Mouse (Mus musculus) hindbrain, embryonic 14.5 days (tissue): ENCODE measurements around the gene St3gal5. TPM values are rescaled to one million over a fixed set of nuclear protein-coding genes. Genes with fewer than 3 reads are reported as not detected.
A peak's percentile ranks its signal among the peaks of the same experiment; 100 is the strongest.

ENCODE experiments used
- ATAC-seq: fragments of 200-750 bp; cut with Nextera tagmentation; 2 replicates; pipeline ENCODE4 v1.8.0; 2017; ENCODE audit warnings: moderate number of reproducible peaks, mild to moderate bottlenecking, moderate TSS enrichment, moderate library complexity; ENCODE audit not compliant: low FRiP score
- DNase-seq: peaks from one replicate; pipeline ENCODE4 v3.0.0-alpha.2; 2015; ENCODE audit warnings: low spot score
- H3K27ac ChIP-seq: fragments of 300-500 bp; sonication (generic); 2 replicates; pipeline ENCODE4 v1.5.1; 2014; ENCODE audit warnings: mild to moderate bottlenecking, moderate library complexity
- H3K27me3 ChIP-seq: fragments of 300-500 bp; sonication (generic); 2 replicates; pipeline ENCODE4 v1.6.1; 2014; ENCODE audit warnings: mild to moderate bottlenecking, low read length, mixed read lengths; ENCODE audit not compliant: control insufficient read depth, insufficient read depth
- H3K36me3 ChIP-seq: fragments of 300-500 bp; sonication (generic); replicated peaks from 2 replicates; pipeline ENCODE4 v1.6.1; 2014; ENCODE audit not compliant: control insufficient read depth, insufficient read depth
- H3K4me1 ChIP-seq: fragments of 300-500 bp; sonication (generic); replicated peaks from 2 replicates; pipeline ENCODE4 v1.6.1; 2014; ENCODE audit warnings: antibody characterized with exemption, low read length, mixed read lengths; ENCODE audit not compliant: control insufficient read depth, insufficient read depth
- H3K4me2 ChIP-seq: fragments of 300-500 bp; sonication (generic); replicated peaks from 2 replicates; pipeline ENCODE4 v1.6.1; 2014; ENCODE audit warnings: mild to moderate bottlenecking, moderate library complexity
- H3K4me3 ChIP-seq: fragments of 300-500 bp; sonication (generic); replicated peaks from 2 replicates; pipeline ENCODE4 v1.5.1; 2014; ENCODE audit warnings: mild to moderate bottlenecking, low read length
- H3K9ac ChIP-seq: fragments of 300-500 bp; sonication (generic); 2 replicates; pipeline ENCODE4 v1.6.1; 2014
- H3K9me3 ChIP-seq: fragments of 300-500 bp; sonication (generic); 2 replicates; pipeline ENCODE4 v1.6.1; 2016; ENCODE audit warnings: low read length; ENCODE audit not compliant: control insufficient read depth
- WGBS: fragments of 180-500 bp; shearing (Covaris S2); extraction: QIAGEN DNeasy Blood & Tissue Kit; methylation state at CpG from one replicate; pipeline ENCODE4 v1.1.7; 2014; 5-methylcytosine and 5-hydroxymethylcytosine counted together
- polyA plus RNA-seq: library from polyadenylated mRNA; unstranded; fragments of >200 nt; fragmentation: Nextera tagmentation; extraction: Ambion mirVana; gene quantifications from 2 replicates; pipeline ENCODE4 v1.2.1, GENCODE M21; 2014

The St3gal5 gene
- polyA plus RNA-seq, 1 experiment from 2014 or later: 64.9 TPM

DNA sequence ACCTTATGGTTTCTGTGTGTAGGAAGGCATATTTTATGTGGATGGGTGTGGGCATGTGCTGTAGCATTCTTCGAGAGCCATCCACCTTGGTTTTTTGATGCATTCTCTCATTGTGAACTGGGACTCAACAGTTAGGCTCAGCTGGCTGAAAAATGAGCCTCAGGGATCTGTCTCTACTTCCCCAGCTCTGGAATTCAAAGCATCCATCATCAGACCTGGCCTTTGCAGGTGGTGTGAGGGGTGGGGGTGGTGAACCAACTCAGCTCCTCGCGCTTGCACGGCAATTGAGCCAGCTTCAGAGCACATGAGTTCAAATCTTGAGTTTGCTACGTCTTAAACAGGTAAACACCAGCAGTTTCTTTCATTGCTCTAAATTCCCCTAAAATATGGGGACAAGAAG lies 7.5 kb upstream of the St3gal5 start:
- Histone ChIP-seq H3K9ac (no peak overlapping the region), H3K27me3 (no peaks in the 10 kb centered on the region), H3K9me3 (no peaks in the 10 kb centered on the region), H3K4me2 (no peak overlapping the region), H3K4me3 (no peak overlapping the region), H3K4me1 (no peaks in the 10 kb centered on the region), H3K27ac (no peak overlapping the region), H3K36me3 (no peaks in the 10 kb centered on the region)
- 87% methylated on average over 5 of the region's 5 CpGs for WGBS
- ATAC-seq (no peak), DNase-seq (no peak)

DNA sequence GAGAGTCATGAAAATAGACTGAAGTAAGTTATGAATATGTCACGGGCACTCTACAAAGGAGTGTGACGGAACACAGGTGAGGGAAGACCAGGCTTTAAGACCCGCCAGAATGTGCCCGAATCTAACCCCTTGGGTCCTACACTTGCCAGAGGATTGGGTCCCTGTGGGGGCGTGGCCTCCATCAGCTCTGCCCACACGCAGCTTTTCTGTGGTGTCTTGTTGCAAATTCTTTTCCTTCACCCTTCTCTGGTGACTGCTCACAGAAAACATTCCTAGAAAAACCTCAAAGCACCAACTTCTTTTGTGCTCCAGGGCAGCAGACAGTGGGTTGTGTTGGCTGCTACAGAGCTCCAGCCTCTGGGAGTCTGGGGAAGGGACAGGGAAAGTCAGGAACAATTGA lies 6.4 kb upstream of the St3gal5 start:
- 52% methylated on average over 6 of the region's 6 CpGs for WGBS
- Histone ChIP-seq H3K36me3 (no peaks in the 10 kb centered on the region), H3K4me3 (no peak overlapping the region), H3K27me3 (no peaks in the 10 kb centered on the region), H3K27ac (no peak overlapping the region), H3K4me1 (no peaks in the 10 kb centered on the region), H3K9ac (no peak overlapping the region), H3K9me3 (no peaks in the 10 kb centered on the region), H3K4me2 (no peak overlapping the region)
- no peak for DNase-seq
- no peak for ATAC-seq

DNA sequence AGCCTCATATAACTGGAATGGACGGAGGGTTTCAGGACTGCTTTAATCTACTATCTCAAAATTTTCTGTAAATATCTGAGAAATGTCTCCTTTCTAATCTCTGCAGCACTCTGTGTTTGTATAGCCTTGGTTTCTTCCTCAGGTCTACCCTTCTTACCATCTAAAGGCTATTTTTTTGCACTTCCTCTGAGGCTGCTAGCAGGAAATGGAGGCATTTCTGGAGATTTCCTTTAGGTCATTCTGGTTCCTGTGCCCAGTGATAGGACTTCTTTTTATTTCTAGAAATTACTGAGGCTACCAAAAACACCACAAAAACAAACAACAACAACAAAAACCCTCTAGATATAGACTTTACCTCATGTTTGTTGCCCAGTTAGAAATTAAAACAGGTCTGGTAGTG lies 4.3 kb upstream of the St3gal5 start:
- H3K27ac ChIP-seq: no peak overlapping the region
- H3K9ac ChIP-seq: no peak overlapping the region
- ATAC-seq: no peak
- no peak overlapping the region for H3K4me3 ChIP-seq
- H3K4me1 ChIP-seq: no peaks in the 10 kb centered on the region; the same call in 1 of the 2 replicates
- H3K36me3 ChIP-seq: no peaks in the 10 kb centered on the region
- no peak overlapping the region for H3K4me2 ChIP-seq
- DNase-seq: no peak
- WGBS: 82% methylated on average over 1 of the region's 1 CpGs
- H3K27me3 ChIP-seq: no peaks in the 10 kb centered on the region
- no peaks in the 10 kb centered on the region for H3K9me3 ChIP-seq

DNA sequence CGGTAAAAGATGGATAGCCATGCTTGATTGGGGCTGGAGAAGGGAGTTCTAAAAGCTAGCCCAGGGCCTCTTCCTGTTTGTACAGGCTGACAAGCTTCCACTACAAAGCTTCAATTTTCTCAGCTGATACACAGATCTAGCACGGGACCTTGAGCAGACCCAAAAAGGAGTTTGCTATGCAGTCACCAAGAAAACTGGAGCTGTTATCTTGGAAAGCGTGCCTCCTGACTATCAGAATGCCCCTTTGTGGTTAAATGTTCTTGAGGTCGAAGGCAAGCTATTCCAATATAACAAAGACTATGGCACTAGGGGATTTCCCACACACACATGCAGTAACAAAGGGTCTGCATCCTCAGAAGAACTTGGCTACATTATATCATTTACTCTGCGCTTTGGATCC lies 1.2 kb upstream of the St3gal5 start:
- H3K4me1 ChIP-seq: peaks cover 13% of the 10 kb centered on the region
- ATAC-seq (no peak), DNase-seq (no peak)
- H3K4me3 ChIP-seq: no peak overlapping the region
- no peak overlapping the region for H3K27ac ChIP-seq
- no peaks in the 10 kb centered on the region for H3K36me3 ChIP-seq
- WGBS: 80% methylated on average over 5 of the region's 5 CpGs
- H3K4me2 ChIP-seq: no peak overlapping the region
- no peak overlapping the region for H3K9ac ChIP-seq
- no peaks in the 10 kb centered on the region for H3K27me3 ChIP-seq
- H3K9me3 ChIP-seq: no peaks in the 10 kb centered on the region

DNA sequence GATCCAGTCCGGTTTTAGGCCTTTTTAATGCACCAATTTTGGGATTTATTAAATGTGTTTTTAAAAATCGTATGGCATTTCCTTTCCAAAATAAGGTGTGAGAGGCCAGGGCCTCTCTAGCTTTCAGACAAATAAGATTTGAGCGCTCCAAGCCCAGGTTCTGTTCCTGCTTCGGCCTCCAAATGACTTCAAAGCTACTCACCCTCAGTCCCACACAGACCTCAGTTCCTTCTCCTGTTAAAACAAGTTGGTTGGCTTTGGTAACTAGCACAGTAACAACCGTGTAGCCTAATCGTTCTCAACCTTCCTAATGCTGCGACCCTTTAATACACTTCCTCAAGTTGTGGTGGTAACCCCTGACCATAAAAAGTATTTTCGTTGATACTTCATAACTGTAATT lies 723 bp upstream of the St3gal5 start:
- H3K4me1 ChIP-seq: peaks cover 13% of the 10 kb centered on the region
- 0 out of 2 replicates have a peak overlapping the region, but pooled peaks have one; percentile 87 for H3K27ac ChIP-seq
- no peaks in the 10 kb centered on the region for H3K9me3 ChIP-seq
- H3K4me2 ChIP-seq: peak overlapping the region; percentile 63
- ATAC-seq (no peak), DNase-seq (no peak)
- H3K27me3 ChIP-seq: no peaks in the 10 kb centered on the region
- H3K9ac ChIP-seq: peak overlapping the region; percentile 91; the same call in 1 of the 2 replicates
- H3K36me3 ChIP-seq: no peaks in the 10 kb centered on the region
- H3K4me3 ChIP-seq: peak overlapping the region; percentile 92
- WGBS: 63% methylated on average over 8 of the region's 8 CpGs

DNA sequence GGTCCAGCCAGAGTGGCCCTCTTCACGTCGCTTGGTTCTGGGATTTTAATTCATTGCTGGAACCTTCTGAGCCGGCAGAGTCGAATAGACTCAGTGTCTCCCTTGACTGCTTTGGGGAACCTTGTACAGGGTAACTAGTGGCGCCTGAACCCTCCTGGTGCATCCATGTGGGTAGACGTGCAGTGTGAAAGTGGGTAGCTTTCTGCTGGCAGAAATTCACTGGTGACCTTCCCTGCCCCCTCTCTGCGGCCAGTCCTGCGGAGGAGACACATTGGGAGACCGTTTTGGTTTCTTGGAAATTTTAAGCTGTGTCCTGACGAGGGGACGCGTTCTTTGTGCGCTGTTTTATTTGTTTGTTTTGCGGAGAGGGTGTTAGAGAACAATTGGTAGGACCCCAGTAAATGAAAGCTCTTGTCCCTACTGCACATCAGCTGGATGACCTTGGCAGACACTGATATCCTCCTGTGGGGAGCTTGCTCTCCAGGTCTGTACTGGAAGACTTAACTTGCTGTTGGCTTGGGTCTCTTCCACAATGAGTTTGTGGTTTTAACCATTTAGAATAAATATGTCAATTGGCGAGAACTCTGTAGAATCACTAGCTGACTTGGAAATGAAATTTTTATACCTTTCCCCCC lies 746 bp downstream of the St3gal5 start:
- H3K4me2 ChIP-seq: peak overlapping the region; percentile 63
- ATAC-seq: no peak; the same call in 1 of the 2 replicates
- H3K27me3 ChIP-seq: no peaks in the 10 kb centered on the region
- peak; percentile 39 for DNase-seq
- H3K4me1 ChIP-seq: peaks cover 13% of the 10 kb centered on the region
- no peaks in the 10 kb centered on the region for H3K9me3 ChIP-seq
- H3K9ac ChIP-seq: peak overlapping the region; percentile 91
- peak overlapping the region; percentile 92 for H3K4me3 ChIP-seq
- no peaks in the 10 kb centered on the region for H3K36me3 ChIP-seq
- 5% methylated on average over 15 of the region's 15 CpGs for WGBS
- peak overlapping the region; percentile 87 for H3K27ac ChIP-seq

DNA sequence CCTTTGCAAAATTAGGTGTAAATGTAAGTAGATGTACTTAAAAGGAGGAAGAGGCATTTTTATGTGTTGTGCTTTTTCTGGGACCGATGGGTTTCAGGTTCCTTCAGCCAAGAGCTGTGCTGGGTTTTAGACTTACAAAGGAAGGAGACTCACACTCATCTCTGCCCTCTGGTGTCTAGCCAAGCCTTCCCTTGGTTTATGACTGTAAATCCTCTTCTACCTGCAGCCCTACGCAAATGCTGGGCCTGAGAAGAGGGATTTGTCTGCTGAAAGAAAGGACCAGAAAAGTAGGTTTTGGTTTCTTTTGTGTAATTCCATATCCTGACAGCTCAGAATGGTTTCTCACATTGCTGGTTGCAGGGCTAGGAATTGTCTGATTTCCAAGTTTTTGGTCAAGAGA lies 1.3 kb downstream of the St3gal5 start:
- 22% methylated on average over 2 of the region's 2 CpGs for WGBS
- Histone ChIP-seq H3K9ac (peak overlapping the region; percentile 91), H3K4me1 (peaks cover 13% of the 10 kb centered on the region), H3K4me3 (peak overlapping the region; percentile 92), H3K9me3 (no peaks in the 10 kb centered on the region), H3K27ac (0 out of 2 replicates have a peak overlapping the region, but pooled peaks have one; percentile 1), H3K27me3 (no peaks in the 10 kb centered on the region), H3K4me2 (peak overlapping the region; percentile 63), H3K36me3 (no peaks in the 10 kb centered on the region)
- no peak for ATAC-seq
- peak; percentile 59 for DNase-seq

DNA sequence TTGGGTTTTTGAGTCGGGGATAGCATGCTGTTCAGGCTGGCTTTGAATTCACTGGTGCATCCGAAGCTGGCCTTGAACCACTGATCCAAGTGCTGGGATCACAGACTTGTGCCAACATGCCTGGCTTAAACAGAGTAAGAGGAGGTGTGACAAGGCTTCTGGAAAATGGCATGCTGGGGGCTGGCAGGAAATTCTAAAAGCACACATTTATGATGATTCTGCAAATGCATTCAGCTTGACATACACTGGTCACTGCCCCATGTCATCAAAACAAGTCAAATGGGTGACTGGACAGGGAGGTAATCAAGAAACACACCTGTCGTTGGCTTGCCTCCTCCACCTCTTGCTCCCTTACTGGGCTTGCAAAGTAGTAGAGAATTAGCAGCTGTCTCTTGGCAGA lies 1.9 kb downstream of the St3gal5 start:
- H3K4me3 ChIP-seq: peak overlapping the region; percentile 92
- no peak for DNase-seq
- H3K36me3 ChIP-seq: no peaks in the 10 kb centered on the region
- no peaks in the 10 kb centered on the region for H3K27me3 ChIP-seq
- H3K9me3 ChIP-seq: no peaks in the 10 kb centered on the region
- peak overlapping the region; percentile 91; the same call in 1 of the 2 replicates for H3K9ac ChIP-seq
- 75% methylated on average over 3 of the region's 3 CpGs for WGBS
- H3K4me1 ChIP-seq: peaks cover 13% of the 10 kb centered on the region
- no peak for ATAC-seq
- no peak overlapping the region for H3K27ac ChIP-seq
- peak overlapping the region; percentile 63 for H3K4me2 ChIP-seq

DNA sequence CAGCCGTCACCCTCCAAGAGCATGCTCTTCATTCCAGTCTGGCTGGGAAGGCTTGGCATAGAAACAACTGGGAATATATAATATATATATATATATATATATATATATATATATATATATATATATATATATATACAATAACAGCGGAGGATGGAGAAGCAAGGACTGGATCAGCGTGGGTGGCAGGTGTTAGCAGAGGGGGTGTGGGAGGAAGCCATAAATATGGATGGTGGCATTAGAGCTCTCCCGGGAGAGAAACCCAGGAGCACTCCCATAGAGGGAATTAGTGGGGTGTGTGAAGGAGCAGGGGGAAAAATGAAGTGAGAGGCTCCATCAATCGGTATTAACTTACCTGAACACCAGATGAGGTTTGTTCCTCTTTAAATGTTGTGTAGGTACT lies 2.8 kb downstream of the St3gal5 start:
- DNase-seq (no peak), ATAC-seq (no peak)
- Histone ChIP-seq H3K27ac (no peak overlapping the region), H3K9ac (no peak overlapping the region), H3K27me3 (no peaks in the 10 kb centered on the region), H3K36me3 (no peaks in the 10 kb centered on the region), H3K4me1 (peaks cover 13% of the 10 kb centered on the region), H3K4me2 (no peak overlapping the region), H3K4me3 (no peak overlapping the region), H3K9me3 (no peaks in the 10 kb centered on the region)
- 49% methylated on average over 5 of the region's 5 CpGs for WGBS

DNA sequence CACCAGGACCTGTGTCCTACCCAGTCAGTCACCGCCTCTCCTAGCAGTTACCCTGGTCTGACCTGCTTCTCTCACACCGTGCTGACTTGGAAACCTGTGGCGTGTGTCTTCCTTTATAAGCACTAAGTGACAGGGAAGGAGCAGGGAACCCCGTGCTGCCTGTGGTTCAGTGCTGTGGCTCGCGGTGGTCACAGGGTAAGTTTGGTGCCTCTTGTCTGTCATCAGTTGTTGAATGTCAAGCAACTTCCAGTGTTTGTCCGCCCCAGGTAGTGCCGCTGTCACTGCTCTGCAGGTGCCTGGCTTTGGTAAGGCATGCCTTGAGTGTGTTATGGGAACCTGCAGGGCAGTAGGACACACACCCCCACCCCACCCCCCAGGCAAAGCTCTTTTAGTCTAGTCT lies 3.5 kb downstream of the St3gal5 start:
- Histone ChIP-seq H3K27me3 (no peaks in the 10 kb centered on the region), H3K36me3 (no peaks in the 10 kb centered on the region), H3K9ac (no peak overlapping the region), H3K4me1 (peaks cover 13% of the 10 kb centered on the region), H3K4me2 (no peak overlapping the region), H3K9me3 (no peaks in the 10 kb centered on the region), H3K4me3 (no peak overlapping the region), H3K27ac (no peak overlapping the region)
- WGBS: 85% methylated on average over 8 of the region's 8 CpGs
- ATAC-seq (no peak), DNase-seq (no peak)
